Mouse (Mus musculus): ENCODE measurements at regions not wholly inside any gene's neighbourhood (a gene's known extent, or its start where the extent isn't known, plus 50 kb on each side); places are given as distances from the start of the nearest gene placed in this dataset.

- Histone ChIP-seq H3K27ac (ENCODE audit: low read depth) (no peak overlapping the region), H3K27me3 (ENCODE audit: insufficient read depth, low read length) (no peaks in the 10 kb centered on the region), H3K9me3 (ENCODE audit: low read depth, low read length) (no peaks in the 10 kb centered on the region), H3K4me2 (no peak overlapping the region), H3K36me3 (ENCODE audit: insufficient read depth) (no peaks in the 10 kb centered on the region), H3K9ac (no peak overlapping the region), H3K4me3 (ENCODE audit: low read depth, low read length) (no peak overlapping the region), H3K4me1 (ENCODE audit: insufficient read depth) (no peaks in the 10 kb centered on the region)
- no peak for DNase-seq
- 64% methylated on average over 1 of the region's 1 CpGs for WGBS
- ATAC-seq (ENCODE audit: insufficient read depth) = no peak
- TF ChIP-seq CTCF (IDR thresholded peaks at IDR 0.05; ENCODE audit: low read depth) = no peak
Measured at GRCm38 (mm10) chr4:91511543-91511942, 111.0 kb upstream of the Elavl2 start.

- H3K27ac ChIP-seq (ENCODE audit: low read depth) = no peak overlapping the region
- no peaks in the 10 kb centered on the region for H3K27me3 ChIP-seq (ENCODE audit: insufficient read depth, low read length)
- no peaks in the 10 kb centered on the region for H3K4me1 ChIP-seq (ENCODE audit: insufficient read depth)
- H3K4me3 ChIP-seq (ENCODE audit: low read depth, low read length) = no peak overlapping the region
- 79% methylated on average over 1 of the region's 1 CpGs for WGBS
- H3K36me3 ChIP-seq (ENCODE audit: insufficient read depth) = no peaks in the 10 kb centered on the region
- DNase-seq = peak; percentile 1
- TF ChIP-seq CTCF (IDR thresholded peaks at IDR 0.05; ENCODE audit: low read depth) = no peak
- H3K9me3 ChIP-seq (ENCODE audit: low read depth, low read length) = no peaks in the 10 kb centered on the region
- ATAC-seq (ENCODE audit: insufficient read depth) = no peak
- no peak overlapping the region for H3K4me2 ChIP-seq
- no peak overlapping the region for H3K9ac ChIP-seq
Measured at GRCm38 (mm10) chr4:91509937-91510336, 109.4 kb upstream of the Elavl2 start.

GRCm38 (mm10) chr4:91503273-91503672 is 102.7 kb upstream of the Elavl2 start:
- Histone ChIP-seq H3K4me2 (no peak overlapping the region), H3K36me3 (ENCODE audit: insufficient read depth) (no peaks in the 10 kb centered on the region), H3K4me3 (ENCODE audit: low read depth, low read length) (no peak overlapping the region), H3K27ac (ENCODE audit: low read depth) (no peak overlapping the region), H3K9ac (no peak overlapping the region), H3K27me3 (ENCODE audit: insufficient read depth, low read length) (no peaks in the 10 kb centered on the region), H3K9me3 (ENCODE audit: low read depth, low read length) (no peaks in the 10 kb centered on the region), H3K4me1 (ENCODE audit: insufficient read depth) (no peaks in the 10 kb centered on the region)
- 77% methylated on average over 3 of the region's 3 CpGs for WGBS
- TF ChIP-seq CTCF (IDR thresholded peaks at IDR 0.05; ENCODE audit: low read depth) = no peak
- ATAC-seq (ENCODE audit: insufficient read depth) = no peak
- no peak for DNase-seq

GRCm38 (mm10) chr4:91481863-91482475 is 81.4 kb upstream of the Elavl2 start:
- Histone ChIP-seq H3K27me3 (ENCODE audit: insufficient read depth, low read length) (no peaks in the 10 kb centered on the region), H3K27ac (ENCODE audit: low read depth) (no peak overlapping the region), H3K9ac (no peak overlapping the region), H3K4me2 (no peak overlapping the region), H3K36me3 (ENCODE audit: insufficient read depth) (no peaks in the 10 kb centered on the region), H3K9me3 (ENCODE audit: low read depth, low read length) (no peaks in the 10 kb centered on the region), H3K4me3 (ENCODE audit: low read depth, low read length) (no peak overlapping the region), H3K4me1 (ENCODE audit: insufficient read depth) (no peaks in the 10 kb centered on the region)
- DNase-seq (no peak), ATAC-seq (ENCODE audit: insufficient read depth) (no peak)
- WGBS = 90% methylated on average over 3 of the region's 3 CpGs
- no peak for TF ChIP-seq CTCF (IDR thresholded peaks at IDR 0.05; ENCODE audit: low read depth)
